Mouse (Mus musculus): ENCODE results near the gene Get4.
A peak's percentile ranks its signal among the peaks of the same experiment; 100 is the strongest.

Gene Get4

GRCm38 (mm10) chr5:139252081-139252909 is at the start of gene Get4:
Get4 (plus strand) TSS chr5:139252324.
- peak; percentile 95 for DNase-seq (ENCODE audit: low spot score)

- no peak for DNase-seq (ENCODE audit: low spot score)
Observed at GRCm38 (mm10) chr5:139203312-139203711, 48.8 kb upstream of the Get4 start.

GRCm38 (mm10) chr5:139206081-139206480 is 46.0 kb upstream of the Get4 start:
- no peak for DNase-seq (ENCODE audit: low spot score)

GRCm38 (mm10) chr5:139206525-139206924 is 45.6 kb upstream of the Get4 start:
- DNase-seq (ENCODE audit: low spot score): no peak

- DNase-seq (ENCODE audit: low spot score): no peak
Observed at GRCm38 (mm10) chr5:139208183-139208582, 43.9 kb upstream of the Get4 start.

GRCm38 (mm10) chr5:139208871-139209684 is 43.0 kb upstream of the Get4 start:
- DNase-seq (ENCODE audit: low spot score): no peak

GRCm38 (mm10) chr5:139209685-139210026 is 42.5 kb upstream of the Get4 start:
- DNase-seq (ENCODE audit: low spot score): no peak

GRCm38 (mm10) chr5:139211737-139212385 is 40.3 kb upstream of the Get4 start:
- no peak for DNase-seq (ENCODE audit: low spot score)

GRCm38 (mm10) chr5:139214298-139214697 is 37.8 kb upstream of the Get4 start:
- no peak for DNase-seq (ENCODE audit: low spot score)

GRCm38 (mm10) chr5:139215184-139215583 is 36.9 kb upstream of the Get4 start:
- DNase-seq (ENCODE audit: low spot score): no peak

- no peak for DNase-seq (ENCODE audit: low spot score)
Observed at GRCm38 (mm10) chr5:139216121-139216520, 36.0 kb upstream of the Get4 start.

- DNase-seq (ENCODE audit: low spot score): no peak
Observed at GRCm38 (mm10) chr5:139216774-139217173, 35.4 kb upstream of the Get4 start.

GRCm38 (mm10) chr5:139220006-139220515 is 32.1 kb upstream of the Get4 start:
- DNase-seq (ENCODE audit: low spot score): no peak

- no peak for DNase-seq (ENCODE audit: low spot score)
Observed at GRCm38 (mm10) chr5:139220610-139221009, 31.5 kb upstream of the Get4 start.

- DNase-seq (ENCODE audit: low spot score): no peak
Observed at GRCm38 (mm10) chr5:139223331-139223730, 28.8 kb upstream of the Get4 start.

- DNase-seq (ENCODE audit: low spot score): no peak
Observed at GRCm38 (mm10) chr5:139227236-139227635, 24.9 kb upstream of the Get4 start.

GRCm38 (mm10) chr5:139227645-139228044 is 24.5 kb upstream of the Get4 start:
- DNase-seq (ENCODE audit: low spot score): no peak

GRCm38 (mm10) chr5:139228318-139228717 is 23.8 kb upstream of the Get4 start:
- no peak for DNase-seq (ENCODE audit: low spot score)

- DNase-seq (ENCODE audit: low spot score): no peak
Observed at GRCm38 (mm10) chr5:139229716-139230115, 22.4 kb upstream of the Get4 start.

GRCm38 (mm10) chr5:139232083-139232482 is 20.0 kb upstream of the Get4 start:
- DNase-seq (ENCODE audit: low spot score): no peak

- DNase-seq (ENCODE audit: low spot score): no peak
Observed at GRCm38 (mm10) chr5:139234423-139234822, 17.7 kb upstream of the Get4 start.

GRCm38 (mm10) chr5:139237436-139237835 is 14.7 kb upstream of the Get4 start:
- no peak for DNase-seq (ENCODE audit: low spot score)

All from layer of hippocampus, adult 9-10 months (tissue).